Mouse (Mus musculus): ENCODE data around the gene Actn4. TPM values are rescaled to one million over a fixed set of nuclear protein-coding genes. Genes with fewer than 3 reads are reported as not detected.
"Not testable (repeated sequence)": the region's sequence is repeated elsewhere in the genome, so short reads cannot be mapped to it uniquely, and the experiment has no call there.

Actn4 gene
- polyA plus RNA-seq, 1 experiment from 2014 or later, result 216 TPM

DNA sequence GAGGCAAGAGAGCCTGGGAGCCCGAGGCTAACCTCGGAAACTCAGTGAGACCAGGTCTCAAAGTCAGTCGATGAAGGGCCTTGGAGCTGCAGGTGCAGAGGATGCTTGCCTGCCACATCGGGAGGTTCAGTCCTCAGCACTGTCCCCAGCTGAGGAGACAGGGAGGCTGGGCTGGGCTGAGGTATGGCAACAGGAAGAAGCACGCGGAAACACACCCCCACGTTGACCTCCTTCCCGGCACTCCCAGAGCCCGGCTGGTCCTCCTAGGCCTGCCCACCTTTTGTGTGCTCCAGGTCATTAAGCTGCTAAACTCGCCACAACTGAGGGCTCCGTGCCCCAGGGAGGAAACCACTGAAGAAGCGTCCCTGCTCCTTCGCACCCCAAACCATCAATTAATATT is 80.9 kb downstream of the Actn4 start, which contains the start of gene Capn12:
Capn12 (plus strand) TSS at position 224 of the 400 bp plus-strand sequence.
- DNase-seq (ENCODE audit: low spot score), result no peak
- peaks cover 8% of the 10 kb centered on the region for H3K27me3 ChIP-seq (ENCODE audit: insufficient read depth, poor library complexity, severe bottlenecking)
- peak within 1 kb of the TSS; percentile 59 for H3K27ac ChIP-seq
- no peak within 1 kb of the TSS; the same call in 1 of the 2 replicates for H3K4me3 ChIP-seq
- H3K9me3 ChIP-seq, result no peaks in the 10 kb centered on the region
- peaks cover 29% of the 10 kb centered on the region for H3K4me1 ChIP-seq (replicated peaks)
- no peaks in the 10 kb centered on the region for H3K36me3 ChIP-seq
- 40% methylated on average over 13 of the region's 13 CpGs for WGBS

DNA sequence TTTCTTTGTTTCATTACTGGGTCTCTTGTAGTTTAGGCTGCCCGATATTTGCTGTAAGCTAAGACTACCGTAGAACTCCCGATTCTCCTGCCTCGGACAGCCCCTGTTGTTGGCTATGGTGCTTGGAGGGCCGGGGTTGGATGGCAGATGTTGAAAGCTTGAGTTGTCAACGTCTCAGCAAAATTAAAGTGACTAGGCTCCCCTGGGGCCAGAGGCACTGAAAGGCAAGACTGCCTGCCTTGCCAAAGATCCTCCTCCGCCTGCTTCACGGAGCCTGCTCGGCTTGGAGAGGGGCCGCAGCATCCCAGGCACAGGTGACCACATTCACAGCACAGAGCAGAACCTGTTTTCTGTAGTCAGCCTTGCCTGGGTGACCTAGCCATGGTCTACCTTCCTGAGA is 81.6 kb downstream of the Actn4 start:
- Histone ChIP-seq H3K4me1 (replicated peaks) (peaks cover 32% of the 10 kb centered on the region), H3K27ac (no peak overlapping the region), H3K4me3 (no peak overlapping the region), H3K27me3 (ENCODE audit: insufficient read depth, poor library complexity, severe bottlenecking) (peaks cover 1% of the 10 kb centered on the region; the same call in 1 of the 2 replicates), H3K9me3 (no peaks in the 10 kb centered on the region), H3K36me3 (no peaks in the 10 kb centered on the region)
- 68% methylated on average over 10 of the region's 10 CpGs for WGBS
- peak; percentile 25 for DNase-seq (ENCODE audit: low spot score)

DNA sequence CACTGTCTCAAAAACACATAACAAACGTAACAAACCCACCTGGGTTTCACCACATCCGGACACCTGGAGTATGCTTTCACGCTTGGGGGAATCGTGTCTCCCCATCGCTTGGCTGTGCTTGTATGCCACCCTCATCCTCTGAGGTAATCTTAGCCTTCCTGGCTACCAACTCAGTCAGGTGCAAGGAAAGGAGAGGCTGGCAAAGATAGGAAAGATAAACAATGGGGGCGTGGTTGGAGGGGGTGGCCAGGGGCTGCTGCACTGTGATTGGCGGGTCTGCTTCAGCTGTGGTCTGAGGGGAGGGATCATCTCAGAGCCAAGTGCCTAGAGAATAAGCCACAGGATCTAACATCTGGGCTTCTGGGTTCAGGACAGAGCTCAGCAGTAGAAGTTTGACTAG is 82.5 kb downstream of the Actn4 start:
- WGBS, result 71% methylated on average over 7 of the region's 7 CpGs

DNA sequence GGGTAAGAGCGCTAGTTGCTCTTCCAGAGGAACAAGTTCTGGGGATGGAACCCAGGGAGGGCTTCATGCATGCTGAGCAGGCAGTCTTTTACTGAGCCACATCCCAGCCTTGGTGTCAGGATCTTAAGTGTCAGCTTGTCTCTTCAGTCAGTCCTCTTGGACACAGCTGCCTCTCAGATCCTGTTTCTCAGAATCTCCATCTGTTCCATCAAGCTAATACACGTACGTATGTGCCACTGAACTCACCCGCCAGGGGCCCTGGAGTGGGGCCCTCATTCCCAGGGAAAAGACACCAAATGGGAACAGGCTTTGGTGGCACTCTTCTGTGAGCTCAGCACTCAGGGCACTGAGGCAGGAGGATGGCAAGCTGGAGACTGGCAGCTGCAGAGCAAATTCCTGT is 84.3 kb downstream of the Actn4 start:
- DNase-seq (ENCODE audit: low spot score), result no peak
- WGBS, result 78% methylated on average over 4 of the region's 4 CpGs

More for the DNA sequence above, 82.5 kb downstream of the Actn4 start:
- H3K36me3 ChIP-seq, result no peaks in the 10 kb centered on the region
- H3K27ac ChIP-seq, result no peak overlapping the region
- H3K27me3 ChIP-seq (ENCODE audit: insufficient read depth, poor library complexity, severe bottlenecking), result no peaks in the 10 kb centered on the region
- no peak overlapping the region for H3K4me3 ChIP-seq
- H3K4me1 ChIP-seq (replicated peaks), result peaks cover 32% of the 10 kb centered on the region
- no peak for DNase-seq (ENCODE audit: low spot score)
- no peaks in the 10 kb centered on the region for H3K9me3 ChIP-seq

DNA sequence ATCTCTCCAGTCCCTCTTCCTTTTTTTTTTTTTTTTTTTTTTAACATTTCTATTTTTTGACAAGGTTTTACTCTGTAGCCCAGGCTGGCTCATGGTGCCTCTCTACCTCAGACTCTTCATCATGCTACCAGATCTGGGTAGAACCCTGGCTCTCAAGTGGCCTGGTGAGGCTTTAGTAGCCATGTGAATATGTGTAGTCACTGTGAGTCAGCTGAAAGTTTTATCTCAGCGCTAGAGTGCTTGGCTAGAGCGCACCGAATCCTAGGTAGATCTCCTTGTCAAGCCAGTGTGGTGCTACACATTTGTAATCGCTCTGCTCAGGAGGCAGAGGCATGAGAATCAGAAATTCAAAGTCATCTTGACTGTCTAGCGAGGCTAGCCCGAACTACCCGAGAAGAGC is 85.0 kb downstream of the Actn4 start:
- Histone ChIP-seq H3K4me3 (no peak overlapping the region), H3K36me3 (no peaks in the 10 kb centered on the region), H3K27ac (no peak overlapping the region), H3K4me1 (replicated peaks) (peaks cover 23% of the 10 kb centered on the region), H3K9me3 (no peaks in the 10 kb centered on the region), H3K27me3 (ENCODE audit: insufficient read depth, poor library complexity, severe bottlenecking) (no peaks in the 10 kb centered on the region)
- 88% methylated on average over 7 of the region's 7 CpGs for WGBS
- no peak for DNase-seq (ENCODE audit: low spot score)

More for the DNA sequence above, 84.3 kb downstream of the Actn4 start:
- Histone ChIP-seq H3K4me3 (no peak overlapping the region), H3K27me3 (ENCODE audit: insufficient read depth, poor library complexity, severe bottlenecking) (no peaks in the 10 kb centered on the region), H3K27ac (no peak overlapping the region), H3K9me3 (no peaks in the 10 kb centered on the region), H3K4me1 (replicated peaks) (peaks cover 29% of the 10 kb centered on the region), H3K36me3 (no peaks in the 10 kb centered on the region)

DNA sequence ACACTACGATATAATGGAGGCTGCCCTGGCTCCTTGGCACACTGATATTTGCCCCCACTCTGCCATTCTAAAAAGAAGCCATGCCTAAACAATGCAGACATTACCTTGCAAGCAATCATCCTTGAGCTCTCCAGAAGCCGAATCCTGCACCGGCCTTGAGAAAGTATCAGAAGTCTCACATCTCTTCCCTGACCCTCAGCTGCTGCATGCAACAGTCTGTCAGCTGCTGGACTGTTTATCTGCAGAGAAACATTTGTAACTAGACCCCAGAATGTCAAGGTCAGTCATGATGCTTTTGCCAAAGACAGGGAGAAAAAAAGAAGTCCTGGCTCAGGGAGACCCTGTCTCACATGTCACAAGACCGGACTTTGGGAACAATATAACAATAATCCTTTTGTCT is 86.0 kb downstream of the Actn4 start:
- Histone ChIP-seq H3K4me3 (no peak overlapping the region), H3K4me1 (replicated peaks) (peaks cover 12% of the 10 kb centered on the region), H3K36me3 (no peaks in the 10 kb centered on the region), H3K27ac (no peak overlapping the region), H3K9me3 (no peaks in the 10 kb centered on the region), H3K27me3 (ENCODE audit: insufficient read depth, poor library complexity, severe bottlenecking) (no peaks in the 10 kb centered on the region)
- no peak for DNase-seq (ENCODE audit: low spot score)
- WGBS, result 82% methylated on average over 4 of the region's 4 CpGs

DNA sequence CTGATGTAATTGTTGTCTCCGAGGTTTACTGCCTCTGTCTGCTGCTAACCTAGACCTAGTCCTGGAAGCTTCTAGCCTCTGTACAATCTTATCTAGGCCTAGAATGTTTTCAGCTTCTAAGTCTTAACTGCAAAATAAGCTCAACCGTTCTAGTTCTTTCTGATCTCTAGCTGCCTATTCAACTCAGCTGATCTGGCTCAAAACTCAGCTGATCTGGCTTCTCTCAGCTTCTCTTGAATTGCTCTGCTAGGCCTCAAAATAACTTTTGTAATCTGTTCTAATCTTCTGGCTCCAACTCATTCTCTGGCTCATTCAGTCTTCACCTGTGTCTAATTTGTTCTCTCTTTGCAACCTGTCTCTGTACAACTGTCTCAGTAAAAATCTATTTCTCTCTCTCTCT is 87.6 kb downstream of the Actn4 start:
- no peak overlapping the region for H3K4me3 ChIP-seq
- no peaks in the 10 kb centered on the region for H3K27me3 ChIP-seq (ENCODE audit: insufficient read depth, poor library complexity, severe bottlenecking)
- DNase-seq (ENCODE audit: low spot score), result no peak
- H3K36me3 ChIP-seq, result no peaks in the 10 kb centered on the region
- H3K4me1 ChIP-seq (replicated peaks), result 0 out of 2 replicates have a peak, but pooled peaks cover 3% of the 10 kb centered on the region
- H3K9me3 ChIP-seq, result no peaks in the 10 kb centered on the region
- no peak overlapping the region for H3K27ac ChIP-seq
- 84% methylated on average over 2 of the region's 2 CpGs for WGBS

DNA sequence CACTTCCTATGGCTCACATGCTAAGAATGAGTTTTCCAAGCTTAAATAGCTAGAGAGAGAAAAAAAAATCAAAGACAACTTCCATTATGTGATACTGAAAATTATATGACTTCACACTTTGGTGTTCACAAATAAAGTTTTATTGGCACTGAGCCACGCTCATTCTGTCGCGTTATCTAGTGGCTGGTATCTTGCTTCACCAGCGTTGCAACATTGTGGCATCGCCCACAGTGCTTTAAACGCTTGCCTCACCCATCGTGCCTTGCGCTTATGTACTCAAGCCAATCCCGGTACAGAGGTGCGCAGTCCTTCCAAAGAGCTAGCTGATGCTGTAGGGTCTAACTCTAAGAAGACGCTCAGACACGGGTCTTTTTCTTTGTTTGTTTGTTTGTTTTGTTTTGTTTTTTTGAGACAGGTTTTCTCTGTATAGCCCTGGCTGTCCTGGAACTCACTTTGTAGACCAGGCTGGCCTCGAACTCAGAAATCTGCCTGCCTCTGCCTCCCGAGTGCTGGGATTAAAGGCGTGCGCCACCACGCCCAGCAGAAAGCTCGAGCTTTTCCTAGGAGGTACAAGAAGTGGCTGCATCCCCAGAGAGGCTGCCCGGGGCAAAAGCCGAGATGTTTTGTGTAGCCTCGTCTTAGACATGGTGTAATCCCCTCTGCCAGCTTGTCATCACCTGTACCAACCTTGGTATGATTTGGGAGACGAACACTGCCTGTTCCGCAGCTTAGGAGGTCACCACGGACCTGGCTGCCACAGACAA is 91.1 kb downstream of the Actn4 start:
- Histone ChIP-seq H3K9me3 (no peaks in the 10 kb centered on the region), H3K27ac (no peak overlapping the region; the same call in 1 of the 2 replicates), H3K27me3 (ENCODE audit: insufficient read depth, poor library complexity, severe bottlenecking) (no peaks in the 10 kb centered on the region), H3K4me1 (replicated peaks) (peaks cover 4% of the 10 kb centered on the region), H3K4me3 (no peak overlapping the region), H3K36me3 (no peaks in the 10 kb centered on the region)
- 89% methylated on average over 24 of the region's 24 CpGs for WGBS
- DNase-seq (ENCODE audit: low spot score), result no peak

DNA sequence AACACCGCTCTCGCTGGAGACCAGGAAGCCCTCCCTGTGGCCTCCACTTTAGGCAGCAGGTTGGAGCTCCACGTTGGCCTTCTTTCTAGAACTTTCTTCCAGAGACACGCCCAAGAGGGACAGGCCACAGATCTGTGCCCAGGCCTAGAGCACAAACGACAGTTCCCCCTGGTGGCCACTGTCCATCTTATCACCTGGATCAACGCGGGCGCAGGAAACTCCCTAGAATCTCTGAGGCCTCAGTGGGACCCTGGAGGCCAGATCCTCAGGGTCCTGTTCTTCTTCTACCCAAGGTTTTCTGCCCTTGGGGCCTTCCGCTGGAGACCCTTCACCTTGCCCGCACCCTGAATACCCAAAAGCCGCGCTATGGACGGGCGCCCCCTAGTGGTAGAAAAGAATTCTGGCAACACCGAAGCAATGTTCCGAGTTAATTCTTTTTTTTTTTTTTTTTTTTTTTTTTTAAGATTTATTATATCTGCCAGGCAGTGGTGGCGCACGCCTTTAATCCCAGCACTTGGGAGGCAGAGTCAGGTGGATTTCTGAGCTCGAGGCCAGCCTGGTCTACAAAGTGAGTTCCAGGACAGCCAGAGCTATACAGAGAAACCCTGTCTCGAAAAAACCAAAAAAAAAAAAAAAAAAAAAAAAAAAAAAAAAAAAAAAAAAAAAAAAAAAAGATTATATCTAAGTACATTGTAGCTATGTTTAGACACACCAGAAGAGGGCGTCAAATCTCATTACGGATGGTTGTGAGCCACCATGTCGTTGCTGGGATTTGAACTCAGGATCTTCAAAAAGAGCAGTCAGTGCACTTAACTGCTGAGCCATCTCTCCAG is 94.4 kb downstream of the Actn4 start:
- WGBS, result 30% methylated on average over 23 of the region's 23 CpGs
- not testable (repeated sequence) for H3K36me3 ChIP-seq; H3K9me3 ChIP-seq; H3K27ac ChIP-seq; H3K27me3 ChIP-seq (ENCODE audit: insufficient read depth, poor library complexity, severe bottlenecking)
- peak; percentile 75 for DNase-seq (ENCODE audit: low spot score)
- Histone ChIP-seq H3K4me3 (peak overlapping the region; percentile 24), H3K4me1 (replicated peaks) (peaks cover 26% of the 10 kb centered on the region)

DNA sequence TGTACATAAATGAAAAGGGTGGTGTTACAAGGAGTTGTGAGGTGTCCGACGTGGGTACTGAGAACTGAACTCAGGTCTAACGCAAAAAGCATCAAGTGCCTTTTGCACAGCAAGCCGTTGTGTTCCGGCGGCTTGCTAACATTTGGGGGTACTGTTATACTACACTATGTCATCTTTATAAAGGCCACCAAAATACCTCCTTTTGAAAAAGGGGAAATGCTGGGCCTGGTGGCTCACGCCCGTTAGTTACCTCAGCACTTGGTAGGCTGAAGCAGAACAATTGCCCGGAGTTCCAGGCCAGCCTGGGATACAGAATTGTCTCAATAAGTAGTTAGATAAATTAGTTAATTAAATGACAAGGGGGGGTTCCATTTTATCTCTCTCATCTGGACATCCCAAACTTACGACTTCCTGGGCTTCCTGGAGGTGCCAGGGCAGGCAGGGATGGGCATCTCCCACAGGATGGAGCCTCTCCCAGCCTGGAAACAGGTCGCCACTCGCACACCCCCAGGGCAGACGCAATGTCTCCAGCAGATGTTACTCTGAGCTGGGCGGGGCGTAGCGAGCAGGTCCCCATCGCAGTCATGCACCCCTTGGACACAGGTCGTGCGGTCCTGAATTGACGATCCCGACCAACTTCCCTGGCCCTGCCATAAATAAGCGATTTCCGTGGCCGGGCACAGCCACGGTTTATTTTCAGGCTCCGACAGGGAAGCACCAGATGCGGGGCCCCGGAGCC is 95.2 kb downstream of the Actn4 start:
- H3K27me3 ChIP-seq (ENCODE audit: insufficient read depth, poor library complexity, severe bottlenecking), result peaks cover 5% of the 10 kb centered on the region; the same call in 1 of the 2 replicates
- WGBS, result 92% methylated on average over 28 of the region's 28 CpGs
- H3K27ac ChIP-seq, result no peak overlapping the region
- peaks cover 26% of the 10 kb centered on the region for H3K4me1 ChIP-seq (replicated peaks)
- no peaks in the 10 kb centered on the region for H3K36me3 ChIP-seq
- no peak for DNase-seq (ENCODE audit: low spot score)
- peak overlapping the region; percentile 24; the same call in 1 of the 2 replicates for H3K4me3 ChIP-seq
- H3K9me3 ChIP-seq, result no peaks in the 10 kb centered on the region

DNA sequence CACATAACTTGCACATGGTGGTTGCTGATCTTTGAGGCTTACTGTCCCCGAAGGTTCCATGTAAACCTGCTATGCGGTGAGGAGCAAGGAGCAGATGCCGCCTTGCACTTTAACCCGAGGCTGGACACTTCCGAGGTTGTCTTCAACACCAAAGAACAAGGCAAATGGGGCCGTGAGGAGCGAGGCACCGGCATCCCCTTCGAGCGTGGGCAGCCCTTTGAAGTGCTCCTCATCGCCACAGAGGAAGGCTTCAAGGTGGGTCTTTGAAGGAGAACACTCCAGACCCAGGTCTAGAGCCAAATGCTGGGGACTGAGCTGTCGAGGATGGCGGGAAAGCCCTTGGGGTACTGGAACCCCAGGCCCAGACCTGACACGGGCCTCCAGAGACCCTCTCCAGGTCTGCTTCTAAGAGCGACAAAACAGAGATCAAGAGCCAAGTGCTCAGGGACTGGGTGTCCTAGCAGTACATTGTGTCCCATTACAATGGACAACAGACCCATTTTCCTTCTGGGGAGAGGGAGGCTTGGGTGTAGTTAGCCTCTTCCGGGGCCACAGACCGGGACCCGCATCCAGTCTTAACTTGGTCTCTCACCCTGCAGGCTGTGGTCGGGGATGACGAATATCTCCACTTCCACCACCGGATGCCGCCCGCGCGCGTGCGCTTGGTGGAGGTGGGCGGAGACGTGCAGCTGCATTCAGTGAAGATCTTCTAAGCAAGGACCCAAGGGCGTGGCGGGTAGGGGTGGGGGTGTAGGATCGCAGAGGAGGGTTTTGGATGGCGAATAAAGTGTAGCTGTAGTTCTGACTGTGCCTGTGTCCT is 96.4 kb downstream of the Actn4 start:
- peak overlapping the region; percentile 73 for H3K27ac ChIP-seq
- WGBS, result 49% methylated on average over 33 of the region's 33 CpGs
- peaks cover 26% of the 10 kb centered on the region for H3K4me1 ChIP-seq (replicated peaks)
- H3K36me3 ChIP-seq, result no peaks in the 10 kb centered on the region
- peak; percentile 70 for DNase-seq (ENCODE audit: low spot score)
- H3K4me3 ChIP-seq, result peak overlapping the region; percentile 35
- peaks cover 5% of the 10 kb centered on the region; the same call in 1 of the 2 replicates for H3K27me3 ChIP-seq (ENCODE audit: insufficient read depth, poor library complexity, severe bottlenecking)
- H3K9me3 ChIP-seq, result peaks cover 4% of the 10 kb centered on the region

DNA sequence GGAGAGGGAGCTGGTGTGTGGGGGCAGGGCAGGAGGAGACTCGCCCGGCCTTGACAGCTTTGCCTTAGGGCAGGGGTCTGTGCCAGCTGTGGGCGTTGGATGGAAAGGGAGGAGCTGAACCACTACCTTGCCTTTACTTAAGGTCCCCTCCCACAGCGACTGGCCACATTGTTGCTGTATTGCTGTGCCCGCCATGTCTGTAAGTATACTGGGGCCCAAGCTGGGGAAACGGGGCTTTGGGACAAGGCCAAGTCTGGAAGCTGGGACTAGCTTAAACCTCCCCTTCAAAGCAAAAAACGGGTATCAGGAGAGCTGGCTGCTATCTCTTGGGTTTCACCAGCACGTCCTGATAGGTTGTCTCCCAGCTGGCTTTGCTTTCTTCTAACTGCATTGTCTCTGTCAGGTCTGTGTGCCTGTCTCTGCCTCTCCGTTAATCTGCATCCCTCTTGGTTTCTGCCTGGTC is 97.8 kb downstream of the Actn4 start:
- DNase-seq (ENCODE audit: low spot score), result no peak
- peaks cover 26% of the 10 kb centered on the region for H3K4me1 ChIP-seq (replicated peaks)
- WGBS, result 60% methylated on average over 9 of the region's 9 CpGs
- H3K36me3 ChIP-seq, result no peaks in the 10 kb centered on the region
- H3K4me3 ChIP-seq, result no peak overlapping the region
- H3K9me3 ChIP-seq, result peaks cover 8% of the 10 kb centered on the region
- H3K27ac ChIP-seq, result peak overlapping the region; percentile 50; the same call in 1 of the 2 replicates
- H3K27me3 ChIP-seq (ENCODE audit: insufficient read depth, poor library complexity, severe bottlenecking), result peaks cover 5% of the 10 kb centered on the region; the same call in 1 of the 2 replicates

All from hindbrain, embryonic 10.5 days (tissue).